Mouse (Mus musculus) limb, embryonic 12.5 days (tissue): ENCODE results near the gene Bbs1. TPM values are rescaled to one million over a fixed set of nuclear protein-coding genes. Genes with fewer than 3 reads are reported as not detected.
"Not testable (repeated sequence)": the region's sequence is repeated elsewhere in the genome, so short reads cannot be mapped to it uniquely, and the experiment has no call there.

Experiments used
- ATAC-seq: fragments of 200-750 bp; cut with Nextera tagmentation; 2 replicates; pipeline ENCODE4 v1.8.0; 2017; ENCODE audit warnings: low read depth, moderate TSS enrichment; ENCODE audit not compliant: insufficient number of reproducible peaks, insufficient read depth, low FRiP score, low TSS enrichment
- H3K27ac ChIP-seq: fragments of 300-500 bp; sonication (generic); 2 replicates; pipeline ENCODE4 v1.5.1; 2016; ENCODE audit warnings: mild to moderate bottlenecking, moderate library complexity
- H3K27me3 ChIP-seq: fragments of 300-500 bp; sonication (generic); 2 replicates; pipeline ENCODE4 v1.6.1; 2016; ENCODE audit warnings: mild to moderate bottlenecking, moderate library complexity
- H3K36me3 ChIP-seq: fragments of 300-500 bp; sonication (generic); 2 replicates; pipeline ENCODE4 v1.6.1; 2016; ENCODE audit warnings: mild to moderate bottlenecking, moderate library complexity
- H3K4me1 ChIP-seq: fragments of 300-500 bp; sonication (generic); replicated peaks from 2 replicates; pipeline ENCODE4 v1.6.1; 2016
- H3K4me2 ChIP-seq: fragments of 300-500 bp; sonication (generic); 2 replicates; pipeline ENCODE4 v1.6.1; 2016; ENCODE audit warnings: mild to moderate bottlenecking, moderate library complexity
- H3K4me3 ChIP-seq: fragments of 300-500 bp; sonication (generic); replicated peaks from 2 replicates; pipeline ENCODE4 v1.5.1; 2016; ENCODE audit warnings: mild to moderate bottlenecking
- H3K9ac ChIP-seq: fragments of 300-500 bp; sonication (generic); replicated peaks from 2 replicates; pipeline ENCODE4 v1.6.1; 2016; ENCODE audit warnings: mild to moderate bottlenecking, moderate library complexity
- H3K9me3 ChIP-seq: fragments of 300-500 bp; sonication (generic); 2 replicates; pipeline ENCODE4 v1.6.1; 2016; ENCODE audit warnings: mild to moderate bottlenecking, moderate library complexity
- WGBS: fragments of 180-500 bp; shearing (Covaris S2); methylation state at CpG from one replicate; pipeline ENCODE4 v1.1.7; 2016; 5-methylcytosine and 5-hydroxymethylcytosine counted together
- polyA plus RNA-seq: library from polyadenylated mRNA; unstranded; fragments of >200 nt; fragmentation: Nextera tagmentation; extraction: Ambion mirVana; gene quantifications from 2 replicates; pipeline ENCODE4 v1.2.1, GENCODE M21; 2016

Gene Bbs1
- polyA plus RNA-seq, 1 experiment from 2014 or later: 5.1 TPM

GRCm38 (mm10) chr19:4878405-4879323, 27.8 kb downstream of the Bbs1 start, which contains the start of gene Zdhhc24:
Gene Zdhhc24 (plus strand): TSS chr19:4878668.
- ATAC-seq: peak; percentile 91
- no peaks in the 10 kb centered on the region for H3K36me3 ChIP-seq
- peaks cover 14% of the 10 kb centered on the region for H3K27me3 ChIP-seq
- peak within 1 kb of the TSS; percentile 66 for H3K27ac ChIP-seq
- H3K9ac ChIP-seq: peak within 1 kb of the TSS; percentile 86
- H3K4me3 ChIP-seq: peak within 1 kb of the TSS; percentile 89
- H3K4me2 ChIP-seq: peak within 1 kb of the TSS; percentile 97
- under 1% methylated on average over 52 of the region's 52 CpGs for WGBS
- H3K9me3 ChIP-seq: no peaks in the 10 kb centered on the region
- peaks cover 14% of the 10 kb centered on the region for H3K4me1 ChIP-seq

GRCm38 (mm10) chr19:4877785-4878184, 28.6 kb downstream of the Bbs1 start, which contains the start of gene Actn3:
Gene Actn3 (minus strand): TSS chr19:4877909.
- peak within 1 kb of the TSS; percentile 86 for H3K9ac ChIP-seq
- WGBS: 2% methylated on average over 17 of the region's 17 CpGs
- H3K9me3 ChIP-seq: no peaks in the 10 kb centered on the region
- H3K36me3 ChIP-seq: no peaks in the 10 kb centered on the region
- H3K4me2 ChIP-seq: peak within 1 kb of the TSS; percentile 97
- peak; percentile 30 for ATAC-seq
- peak within 1 kb of the TSS; percentile 66 for H3K27ac ChIP-seq
- H3K27me3 ChIP-seq: peaks cover 14% of the 10 kb centered on the region
- H3K4me1 ChIP-seq: peaks cover 14% of the 10 kb centered on the region
- peak within 1 kb of the TSS; percentile 89 for H3K4me3 ChIP-seq

GRCm38 (mm10) chr19:4876755-4877154, 29.7 kb downstream of the Bbs1 start:
- Histone ChIP-seq H3K4me2 (no peak overlapping the region), H3K9ac (no peak overlapping the region), H3K27ac (peak overlapping the region; percentile 1; the same call in 1 of the 2 replicates), H3K27me3 (peaks cover 14% of the 10 kb centered on the region), H3K36me3 (no peaks in the 10 kb centered on the region), H3K4me3 (no peak overlapping the region), H3K4me1 (peaks cover 14% of the 10 kb centered on the region), H3K9me3 (no peaks in the 10 kb centered on the region)
- ATAC-seq: no peak
- 65% methylated on average over 3 of the region's 3 CpGs for WGBS

- no peak overlapping the region for H3K4me3 ChIP-seq
- no peak overlapping the region for H3K4me2 ChIP-seq
- no peaks in the 10 kb centered on the region for H3K9me3 ChIP-seq
- H3K36me3 ChIP-seq: no peaks in the 10 kb centered on the region
- peaks cover 14% of the 10 kb centered on the region for H3K4me1 ChIP-seq
- ATAC-seq: no peak
- no peak overlapping the region for H3K9ac ChIP-seq
- peaks cover 14% of the 10 kb centered on the region for H3K27me3 ChIP-seq
- WGBS: 73% methylated on average over 4 of the region's 4 CpGs
- no peak overlapping the region for H3K27ac ChIP-seq
Observed at GRCm38 (mm10) chr19:4876241-4876640, 30.2 kb downstream of the Bbs1 start.

- not testable (repeated sequence) for H3K4me3 ChIP-seq, H3K9ac ChIP-seq, H3K27ac ChIP-seq, H3K4me2 ChIP-seq, ATAC-seq, H3K36me3 ChIP-seq, H3K9me3 ChIP-seq
- Histone ChIP-seq H3K4me1 (peaks cover 14% of the 10 kb centered on the region), H3K27me3 (peaks cover 14% of the 10 kb centered on the region)
- 77% methylated on average over 1 of the region's 1 CpGs for WGBS
Observed at GRCm38 (mm10) chr19:4874613-4875012, 31.8 kb downstream of the Bbs1 start.

DNA sequence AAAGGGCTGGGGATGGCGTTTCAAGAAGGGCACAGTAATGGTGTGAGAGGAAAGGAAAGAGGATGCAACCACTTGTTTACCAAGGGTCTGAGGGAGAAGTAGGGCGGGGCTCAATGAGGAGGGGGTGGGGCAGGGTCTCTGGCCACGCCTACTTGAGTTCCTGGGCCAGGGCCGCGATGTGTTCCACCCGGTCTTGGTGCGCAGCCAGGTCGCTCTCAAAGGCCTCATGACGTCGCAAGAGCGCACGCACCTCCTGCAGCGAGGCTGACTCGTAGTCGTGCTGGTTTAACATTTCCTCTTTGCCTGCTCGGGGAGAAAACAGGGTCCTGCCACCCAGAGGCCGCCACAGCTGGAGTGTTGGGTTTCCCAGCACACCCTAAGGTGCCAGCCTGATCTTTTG, 41.3 kb downstream of the Bbs1 start:
- Histone ChIP-seq H3K27ac (no peak overlapping the region), H3K4me1 (no peaks in the 10 kb centered on the region), H3K4me2 (peak overlapping the region; percentile 39), H3K9me3 (no peaks in the 10 kb centered on the region), H3K36me3 (peaks cover 5% of the 10 kb centered on the region; the same call in 1 of the 2 replicates), H3K27me3 (peaks cover 40% of the 10 kb centered on the region), H3K9ac (no peak overlapping the region), H3K4me3 (no peak overlapping the region)
- ATAC-seq: no peak
- 4% methylated on average over 17 of the region's 17 CpGs for WGBS

DNA sequence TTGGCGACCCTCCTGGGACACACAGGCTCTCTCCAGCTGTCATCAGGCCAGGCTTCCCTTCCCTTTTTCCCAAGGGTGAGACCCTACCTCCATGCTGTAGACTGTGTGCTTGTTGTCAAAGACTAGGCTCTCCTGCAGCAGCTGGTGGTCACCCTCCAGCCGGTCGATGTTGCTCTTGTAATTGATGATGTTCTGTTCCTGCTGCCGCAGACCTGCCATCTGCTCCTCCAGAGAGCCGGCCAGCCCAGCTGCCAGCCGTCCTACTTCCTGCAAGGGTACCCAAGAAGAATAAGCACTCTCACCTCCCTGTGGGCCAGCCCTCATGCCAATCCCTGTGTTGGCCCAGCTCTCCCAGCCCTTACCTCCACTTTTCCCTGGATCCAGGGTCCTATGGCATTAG, 43.4 kb downstream of the Bbs1 start:
- H3K4me2 ChIP-seq: no peak overlapping the region
- H3K4me3 ChIP-seq: no peak overlapping the region
- no peaks in the 10 kb centered on the region for H3K9me3 ChIP-seq
- H3K9ac ChIP-seq: no peak overlapping the region
- 79% methylated on average over 6 of the region's 6 CpGs for WGBS
- peaks cover 8% of the 10 kb centered on the region; the same call in 1 of the 2 replicates for H3K36me3 ChIP-seq
- no peak overlapping the region for H3K27ac ChIP-seq
- ATAC-seq: no peak
- H3K4me1 ChIP-seq: no peaks in the 10 kb centered on the region
- H3K27me3 ChIP-seq: peaks cover 31% of the 10 kb centered on the region

GRCm38 (mm10) chr19:4859081-4859480, 47.3 kb downstream of the Bbs1 start:
- peaks cover 12% of the 10 kb centered on the region; the same call in 1 of the 2 replicates for H3K27me3 ChIP-seq
- WGBS: 74% methylated on average over 6 of the region's 6 CpGs
- peaks cover 12% of the 10 kb centered on the region for H3K4me1 ChIP-seq
- peaks cover 12% of the 10 kb centered on the region; the same call in 1 of the 2 replicates for H3K36me3 ChIP-seq
- H3K9me3 ChIP-seq: no peaks in the 10 kb centered on the region
- H3K4me2 ChIP-seq: no peak overlapping the region
- no peak overlapping the region for H3K27ac ChIP-seq
- no peak overlapping the region for H3K9ac ChIP-seq
- no peak overlapping the region for H3K4me3 ChIP-seq
- ATAC-seq: no peak

DNA sequence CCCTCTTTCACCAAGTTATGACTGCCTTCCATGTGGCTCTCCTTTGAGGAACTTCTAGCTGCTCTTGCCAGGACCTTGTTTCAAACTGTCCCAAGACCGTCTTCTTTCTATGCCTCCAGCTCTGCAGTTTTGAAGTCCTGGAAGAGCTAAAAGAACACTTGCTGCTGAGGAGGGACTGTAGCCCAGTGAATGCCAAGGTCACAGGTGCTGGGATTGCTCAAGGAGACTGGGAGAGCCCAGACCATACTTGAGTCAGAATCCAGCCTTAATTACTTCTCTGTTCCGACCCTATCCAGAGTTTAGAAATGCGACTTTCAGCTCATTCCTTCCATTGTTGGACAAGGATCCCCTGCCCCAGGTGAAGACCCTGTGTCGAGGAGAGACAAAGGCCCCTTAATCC, 50.5 kb downstream of the Bbs1 start:
- Histone ChIP-seq H3K36me3 (peaks cover 12% of the 10 kb centered on the region; the same call in 1 of the 2 replicates), H3K4me1 (peaks cover 12% of the 10 kb centered on the region), H3K4me2 (peak overlapping the region; percentile 97), H3K27me3 (peaks cover 7% of the 10 kb centered on the region; the same call in 1 of the 2 replicates), H3K9ac (no peak overlapping the region; the same call in 1 of the 2 replicates), H3K27ac (no peak overlapping the region), H3K4me3 (peak overlapping the region; percentile 66), H3K9me3 (no peaks in the 10 kb centered on the region)
- ATAC-seq: no peak
- 85% methylated on average over 4 of the region's 4 CpGs for WGBS

GRCm38 (mm10) chr19:4855470-4855820, 51.0 kb downstream of the Bbs1 start:
- H3K36me3 ChIP-seq: peaks cover 10% of the 10 kb centered on the region; the same call in 1 of the 2 replicates
- WGBS: 2% methylated on average over 14 of the region's 14 CpGs
- 0 out of 2 replicates have a peak, but pooled peaks have one; percentile 20 for ATAC-seq
- H3K4me3 ChIP-seq: peak overlapping the region; percentile 66
- peak overlapping the region; percentile 97 for H3K4me2 ChIP-seq
- H3K4me1 ChIP-seq: peaks cover 12% of the 10 kb centered on the region
- peak overlapping the region; percentile 69 for H3K9ac ChIP-seq
- peaks cover 7% of the 10 kb centered on the region; the same call in 1 of the 2 replicates for H3K27me3 ChIP-seq
- H3K9me3 ChIP-seq: no peaks in the 10 kb centered on the region
- H3K27ac ChIP-seq: no peak overlapping the region
